Mouse (Mus musculus) natural killer cell, adult 2 months (primary cell): ENCODE results near the gene Sync.
A peak's percentile ranks its signal among the peaks of the same experiment; 100 is the strongest.

Experiments
- DNase-seq, 2 experiments: peaks; one replicate each; pipeline ENCODE4 v3.0.0; 2022; ENCODE audit warnings: low spot score in 2 of 2

Gene Sync

DNA sequence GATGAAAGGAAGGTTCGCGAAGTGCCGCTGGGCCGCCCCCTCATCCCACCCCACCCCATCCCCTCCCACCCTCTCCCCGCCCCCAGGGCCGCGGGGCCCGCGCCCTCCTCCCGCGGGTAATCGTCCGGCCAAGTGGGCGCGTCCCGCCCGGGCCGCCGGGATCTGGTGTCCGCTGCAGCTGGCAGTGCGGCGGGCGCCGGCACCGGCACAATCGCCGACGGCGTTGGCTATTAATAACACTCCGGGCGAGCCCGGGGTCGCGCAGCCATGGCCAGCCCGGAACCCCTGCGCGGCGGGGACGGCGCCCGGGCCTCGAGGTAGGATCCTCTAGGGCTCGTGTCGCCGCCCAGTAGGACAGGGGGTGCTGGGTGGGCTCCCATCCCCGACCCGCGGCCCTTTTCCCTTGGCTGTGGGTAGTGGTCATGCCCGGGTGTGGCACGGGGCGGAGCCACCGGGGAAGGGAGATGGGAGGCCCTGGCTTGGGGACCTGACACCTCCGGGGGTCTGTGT lies at the start of gene Sync:
Sync (plus strand) TSS at position 146 of the 510 bp plus-strand sequence.
- no peak for DNase-seq

DNA sequence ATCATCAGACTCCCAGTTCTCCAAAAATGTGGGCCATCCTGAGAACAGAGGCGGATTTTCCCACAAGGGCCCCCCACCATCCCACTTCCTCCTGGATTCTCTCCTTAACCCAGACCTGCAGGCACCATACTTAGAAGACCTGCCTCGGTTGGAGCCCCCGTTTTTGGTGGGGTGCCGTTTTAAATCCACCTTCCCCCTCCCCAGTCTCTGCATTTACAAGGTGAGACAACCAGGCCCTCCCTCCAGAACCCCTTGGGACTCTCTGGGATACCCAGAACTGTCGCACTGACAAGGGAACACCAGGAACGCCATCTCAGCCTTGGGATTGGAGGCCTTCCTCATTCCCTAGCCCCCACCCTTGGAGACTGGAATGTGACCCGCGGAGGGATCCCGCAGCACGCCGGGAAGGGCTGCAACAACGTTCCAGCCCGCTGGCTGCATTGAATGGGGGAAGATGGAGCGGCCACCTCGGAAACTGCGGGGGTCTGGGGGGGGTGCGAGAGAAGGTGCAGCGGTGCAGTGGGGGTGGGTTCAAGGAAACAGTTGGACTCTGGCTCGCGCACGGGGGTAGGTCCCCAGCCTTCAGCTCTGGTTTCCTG lies 49.5 kb upstream of the Sync start:
- no peak for DNase-seq

DNA sequence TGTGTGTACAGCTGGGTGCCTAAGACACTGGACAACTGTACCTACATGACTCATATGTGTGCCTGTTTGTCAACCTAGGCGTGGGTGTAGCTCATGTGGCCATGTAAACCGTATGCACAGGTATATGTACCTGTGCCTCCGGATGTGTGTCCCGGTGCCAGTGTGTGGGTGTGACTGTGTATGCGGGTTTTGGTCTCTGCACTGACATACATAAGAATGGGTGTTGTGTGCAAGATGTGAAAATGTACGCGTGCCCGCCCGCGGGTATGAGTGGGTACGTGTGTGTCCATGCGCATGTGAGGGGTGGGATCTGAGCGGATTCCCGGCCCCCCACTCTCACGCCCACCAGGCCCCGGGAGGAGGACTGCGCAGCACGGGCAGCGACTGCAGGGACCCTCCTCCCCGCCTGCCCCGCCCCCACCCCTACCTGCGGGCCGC lies 48.8 kb upstream of the Sync start:
- DNase-seq, result no peak

DNA sequence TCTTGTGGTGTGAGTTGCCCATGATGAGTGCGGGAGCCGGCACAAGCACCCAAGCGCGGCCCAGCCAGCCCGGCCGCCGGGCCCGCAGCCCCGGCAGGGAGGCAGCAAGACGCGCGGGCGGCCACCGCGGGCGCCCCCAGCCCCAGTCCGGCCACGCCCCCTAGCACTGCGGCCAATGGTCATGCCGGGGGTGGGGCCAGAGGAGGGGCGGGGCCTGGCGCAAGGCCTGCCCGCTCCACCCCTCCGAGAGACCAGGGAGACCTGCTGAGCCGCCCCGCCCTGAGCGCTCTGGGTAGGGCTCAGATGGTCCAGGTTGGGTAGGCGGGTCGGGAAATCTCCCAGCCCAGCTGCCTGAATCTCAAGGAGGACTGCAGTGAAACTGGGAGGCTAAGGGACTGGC lies 48.3 kb upstream of the Sync start:
- DNase-seq, result peak in 1 of 2 experiments; percentile 29

DNA sequence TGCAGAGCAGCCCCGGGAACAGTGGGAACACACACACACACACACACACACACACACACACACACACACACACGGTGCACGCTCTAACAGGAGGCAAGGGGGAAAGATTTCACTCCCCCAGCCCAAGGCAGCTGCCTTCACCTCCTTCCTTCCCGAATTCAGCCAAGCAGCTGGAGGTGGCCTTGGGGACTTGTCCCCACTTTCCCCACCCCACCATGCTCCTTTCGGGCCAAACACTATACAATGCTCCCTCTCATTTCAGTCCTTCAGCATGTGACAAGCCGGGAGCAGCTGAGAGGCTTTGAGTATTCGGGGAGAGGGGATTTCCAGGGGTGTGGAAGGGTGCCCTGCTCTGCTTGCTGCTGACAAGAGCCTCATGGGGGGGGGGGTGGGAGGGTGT lies 45.5 kb upstream of the Sync start:
- DNase-seq, result no peak

DNA sequence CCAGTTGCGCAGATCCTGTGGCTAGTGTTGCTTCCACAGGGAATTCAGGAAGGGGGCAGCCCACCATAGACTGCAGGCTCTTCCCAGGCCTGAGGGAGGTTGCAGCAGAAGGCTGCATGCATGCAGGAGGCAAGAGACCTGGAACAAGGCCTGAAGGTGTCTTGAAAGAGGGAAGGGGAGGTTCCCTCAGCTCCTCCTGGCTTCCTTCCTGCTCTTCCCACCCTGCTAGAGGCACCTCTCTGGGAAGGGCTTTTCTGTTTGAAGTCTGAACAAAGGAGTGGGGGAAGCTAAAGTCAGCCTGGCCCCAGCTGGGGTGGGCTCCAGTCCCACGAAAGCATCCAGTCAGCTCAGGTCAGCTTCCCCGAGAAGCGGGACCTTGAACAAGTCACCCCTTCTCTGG lies 45.1 kb upstream of the Sync start:
- DNase-seq, result no peak

DNA sequence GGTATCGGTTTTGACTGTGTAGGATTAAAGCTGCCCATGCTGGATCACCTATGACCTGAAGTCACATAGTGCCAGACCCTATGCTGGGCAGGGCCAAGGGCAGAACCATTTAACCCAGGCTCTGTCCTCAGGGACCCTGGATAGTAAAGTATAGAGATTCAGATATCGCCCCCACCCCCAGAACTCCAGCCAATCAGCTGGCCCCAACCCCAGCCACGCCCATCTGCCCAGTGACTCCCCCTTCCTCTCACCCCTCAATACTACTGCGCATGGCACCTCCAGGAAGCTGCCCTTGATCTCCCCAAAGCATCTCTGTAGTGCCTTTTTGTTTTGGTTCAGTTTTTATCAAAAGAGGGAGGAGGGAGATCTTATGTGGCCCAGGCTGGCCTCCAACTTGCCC lies 44.7 kb upstream of the Sync start:
- DNase-seq, result no peak

DNA sequence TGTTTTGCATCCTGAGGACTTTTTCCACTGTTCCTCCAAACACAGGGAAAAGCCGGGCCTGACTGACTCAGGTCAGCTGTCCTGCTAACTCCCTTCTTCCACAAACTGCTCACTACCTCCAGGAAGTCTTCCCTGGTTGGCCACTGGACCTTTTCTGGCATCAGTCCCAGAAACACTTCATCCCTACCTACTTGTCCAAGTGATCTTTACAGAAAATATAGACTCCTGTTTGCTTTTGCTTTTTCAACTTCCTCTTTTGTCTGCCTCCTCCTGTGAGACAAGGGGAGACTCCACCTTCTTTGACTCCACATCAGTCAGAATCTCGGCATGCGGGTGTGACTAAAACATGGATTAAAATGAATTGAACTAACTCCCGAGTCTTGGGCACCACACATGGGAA lies 42.6 kb upstream of the Sync start:
- no peak for DNase-seq

DNA sequence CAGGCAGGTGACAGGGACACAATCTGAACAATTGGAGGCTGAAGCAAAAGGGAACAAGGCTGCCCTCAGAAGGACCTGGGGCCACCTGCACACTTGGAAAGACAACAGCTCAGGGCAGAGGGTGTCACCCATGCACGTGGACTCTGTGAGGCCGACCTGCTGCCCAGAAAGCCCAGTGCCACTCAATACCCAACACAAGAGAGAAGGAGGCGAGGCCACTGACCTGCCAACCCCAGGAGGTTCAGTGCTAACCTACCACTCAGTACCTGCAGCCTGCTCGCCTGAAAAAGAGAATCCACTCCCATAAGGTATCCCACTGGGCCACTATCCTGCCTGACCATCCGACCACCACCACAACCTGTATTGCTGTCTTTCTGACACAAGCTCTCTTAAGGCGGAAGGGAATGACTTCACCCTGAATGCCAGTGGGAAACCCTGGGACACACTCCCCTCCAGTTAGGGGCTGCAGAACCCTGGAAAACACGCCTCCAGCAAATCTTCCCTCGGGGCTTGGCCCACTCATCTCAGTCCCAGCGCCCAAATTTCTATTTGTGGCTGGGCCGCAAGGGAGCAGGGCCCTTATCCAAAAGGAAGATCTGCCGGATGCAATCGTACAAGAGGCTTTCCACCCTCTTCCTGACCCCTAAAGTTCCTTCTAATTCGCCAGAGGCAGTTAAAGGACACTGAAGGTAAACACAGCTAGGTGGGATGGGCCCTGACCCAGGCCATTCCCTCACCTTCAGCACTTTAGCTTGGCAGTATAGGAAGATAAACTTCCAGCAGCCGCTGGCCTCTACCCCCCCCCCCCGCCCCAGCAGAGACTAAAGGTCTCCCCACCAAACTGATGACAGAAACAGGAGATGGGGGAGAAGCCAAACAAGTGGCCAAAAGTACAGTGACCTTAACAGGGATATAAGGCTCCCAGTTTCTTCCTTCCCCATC lies 40.8 kb upstream of the Sync start:
- no peak for DNase-seq

DNA sequence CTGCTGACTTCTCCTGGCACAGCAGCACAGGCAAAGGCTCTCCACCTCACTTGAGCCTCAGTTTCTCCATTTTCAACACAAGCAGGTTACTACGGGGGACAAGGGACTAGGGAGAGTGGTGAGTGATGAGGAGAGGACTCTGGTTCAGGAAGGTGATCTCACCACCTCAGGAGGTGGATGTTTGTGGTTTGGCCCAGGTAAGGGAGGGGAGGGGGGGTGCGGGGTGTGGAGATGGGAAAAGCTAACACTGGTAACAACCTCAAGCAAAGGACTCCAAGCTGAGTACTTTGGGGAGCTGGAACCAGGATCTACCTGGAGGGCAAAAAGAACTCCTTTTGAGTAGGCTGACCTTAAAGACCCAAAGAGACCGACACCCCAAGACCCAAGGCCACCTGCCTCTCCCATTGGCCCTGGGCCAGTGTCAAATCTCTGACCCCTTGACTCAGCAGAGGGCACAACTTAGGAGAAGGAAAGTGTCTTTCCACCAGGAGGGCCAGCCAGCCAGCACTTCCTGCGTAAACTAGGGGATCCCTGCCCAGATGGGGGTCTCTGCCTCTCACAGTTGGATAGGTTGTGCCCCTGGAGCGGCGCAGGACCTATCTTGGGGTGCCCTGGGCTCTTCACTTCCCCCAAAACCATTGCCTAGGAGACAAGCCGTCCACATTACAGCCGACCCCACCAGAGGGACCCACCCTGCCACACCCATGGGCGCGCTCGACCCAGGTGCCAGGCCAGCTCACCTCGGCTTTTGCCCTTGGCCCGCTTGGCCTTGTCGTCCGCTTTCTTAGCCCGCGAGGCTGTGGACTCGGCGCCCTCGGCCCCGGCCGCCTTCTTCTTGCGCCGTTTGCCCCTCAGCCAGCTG lies 39.8 kb upstream of the Sync start:
- no peak for DNase-seq

DNA sequence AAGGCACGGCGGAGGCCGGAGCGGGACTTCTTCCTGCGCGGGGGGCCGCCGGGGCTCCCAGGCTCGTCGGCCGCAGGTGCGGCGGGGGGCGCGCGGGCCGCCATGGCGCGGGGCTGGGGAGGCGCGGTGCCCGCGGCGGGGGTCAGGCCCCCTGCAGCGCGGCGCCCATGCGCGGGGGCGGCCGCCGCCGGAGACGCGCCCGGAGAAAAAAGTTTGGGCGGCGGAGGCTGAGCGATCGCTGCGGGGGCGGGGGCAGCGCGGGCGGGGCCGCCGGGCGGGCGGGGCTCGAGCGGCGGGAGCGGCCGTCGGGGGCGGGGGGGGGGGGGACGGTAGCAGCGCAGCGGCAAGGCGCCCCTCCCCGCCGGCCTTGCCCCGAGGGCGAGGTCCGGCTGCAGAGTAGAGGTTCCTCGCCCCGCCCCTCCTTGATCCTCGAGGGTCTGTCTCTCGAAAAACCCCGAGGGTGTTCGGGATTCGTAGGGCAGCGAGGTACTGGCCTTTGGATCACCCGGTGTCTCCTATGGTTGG lies 39.1 kb upstream of the Sync start:
- DNase-seq, result no peak

DNA sequence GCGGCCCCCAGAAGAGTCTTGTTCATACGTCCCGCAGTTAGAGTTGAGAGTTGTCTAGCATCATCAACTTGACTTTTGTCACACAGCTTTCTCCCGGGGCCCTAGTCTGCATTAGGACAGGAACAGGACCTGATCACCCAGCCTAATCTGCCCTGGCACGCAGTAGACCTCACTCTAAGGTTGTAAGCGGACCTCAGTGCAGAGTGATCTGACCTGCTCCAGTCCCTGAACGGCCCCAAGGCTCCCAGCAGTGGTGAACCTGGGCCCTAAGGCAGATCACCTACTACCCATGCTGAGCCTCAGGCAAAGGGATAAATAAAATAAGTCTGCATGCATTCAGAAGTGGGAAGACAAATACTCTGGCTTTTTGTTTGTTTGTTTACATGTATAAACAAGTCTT lies 38.1 kb upstream of the Sync start:
- no peak for DNase-seq

DNA sequence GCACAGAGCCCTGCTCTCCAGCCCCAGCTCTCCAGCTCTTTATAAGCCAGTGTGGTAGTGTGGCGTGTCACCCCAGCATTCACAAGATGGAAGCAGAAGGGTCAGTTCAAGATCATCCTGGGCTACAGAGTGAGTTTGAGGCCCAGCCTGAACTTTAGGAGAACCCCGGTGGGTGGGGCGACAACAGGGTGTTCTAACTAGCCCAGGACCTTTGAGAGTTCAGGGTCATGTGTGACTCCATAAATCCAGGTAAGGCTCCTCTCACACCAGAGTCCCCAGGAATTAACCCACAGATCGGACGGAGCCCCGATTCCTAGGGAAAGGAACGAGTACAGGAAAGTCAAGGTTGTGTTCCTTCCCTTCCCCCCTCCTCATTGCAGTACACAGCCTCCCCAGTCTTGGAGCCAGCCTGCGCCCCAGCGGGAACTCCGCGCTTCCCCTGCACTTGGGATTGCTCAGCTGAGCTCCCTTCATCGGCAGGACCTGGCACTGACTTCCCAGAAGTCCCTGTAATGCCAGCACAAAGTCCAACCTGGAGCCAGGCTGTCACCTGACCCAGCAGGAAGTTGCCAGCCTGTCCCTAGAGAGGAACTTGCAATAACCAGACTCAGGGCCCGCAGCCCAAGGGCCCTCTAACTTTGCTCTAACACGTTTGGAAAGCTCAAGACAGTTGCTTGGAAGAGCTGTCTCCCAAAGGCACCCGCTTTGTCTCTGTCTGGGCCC lies 36.5 kb upstream of the Sync start:
- no peak for DNase-seq

DNA sequence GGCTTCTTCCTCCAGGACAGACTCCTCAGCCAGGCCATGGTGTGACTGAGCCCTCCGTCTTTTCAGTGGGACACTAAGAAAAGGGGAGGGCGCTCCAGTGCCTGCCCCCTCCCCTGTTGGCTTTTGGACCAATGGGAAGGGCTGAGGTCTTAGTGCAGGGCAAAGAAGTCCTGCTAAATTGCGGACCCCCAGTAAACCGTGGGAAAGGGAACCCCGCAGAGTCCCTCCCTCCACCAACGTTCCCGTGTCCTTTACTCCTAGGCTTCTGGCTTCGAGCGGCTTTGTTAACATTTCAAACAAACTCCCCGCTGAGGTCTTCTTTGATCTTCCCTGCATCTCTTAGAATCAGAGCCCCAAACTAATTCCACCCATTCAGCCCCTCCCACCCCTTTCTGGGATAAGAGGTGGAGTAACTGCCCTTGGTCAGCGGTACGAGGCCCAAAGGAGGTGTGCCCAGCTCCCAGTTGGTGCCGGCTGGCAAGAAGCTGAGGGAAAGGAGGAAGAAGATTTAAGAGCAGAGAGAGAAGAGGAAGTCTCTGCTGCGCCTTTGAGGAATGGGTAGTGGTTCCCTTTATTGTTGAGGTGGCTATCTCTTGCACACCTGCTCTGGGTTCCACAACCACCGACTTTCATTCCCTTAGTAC lies 35.8 kb upstream of the Sync start:
- DNase-seq, result no peak

DNA sequence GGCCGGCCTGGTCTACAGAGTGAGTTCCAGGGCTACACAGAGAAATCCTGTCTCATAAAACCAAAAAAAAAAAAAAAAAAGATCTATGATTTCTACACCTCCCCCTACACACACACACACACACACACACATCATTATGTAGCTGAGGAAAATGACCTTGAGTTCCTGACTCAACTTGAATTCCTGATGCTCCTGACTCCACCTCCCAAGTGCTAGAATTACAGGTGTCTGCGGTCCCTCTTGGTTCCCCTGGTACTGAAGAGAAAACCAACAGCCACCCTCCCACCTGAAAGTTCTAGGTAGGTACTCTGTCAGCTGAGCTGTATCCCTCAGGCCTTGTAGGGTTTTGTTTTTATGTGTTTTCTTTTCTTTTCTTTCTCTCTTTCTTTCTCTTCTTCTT lies 34.9 kb upstream of the Sync start:
- no peak for DNase-seq

DNA sequence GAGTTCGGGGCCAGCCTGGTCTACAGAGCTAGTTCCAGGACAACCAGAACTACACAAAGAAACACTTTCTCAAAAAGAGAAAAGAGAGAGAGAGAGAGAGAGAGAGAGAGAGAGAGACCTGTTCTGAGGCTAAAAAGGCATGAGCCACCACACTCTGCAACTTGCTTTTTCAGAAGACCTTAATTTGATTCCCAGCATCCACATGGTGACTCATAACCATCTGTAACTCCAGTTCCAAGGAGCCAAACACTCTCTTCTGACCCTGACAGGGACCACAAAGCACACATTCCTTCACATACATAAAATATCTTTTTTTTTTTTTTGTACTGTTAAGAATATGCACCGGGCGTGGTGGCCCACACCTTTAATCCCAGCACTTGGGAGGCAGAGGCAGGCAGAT lies 32.8 kb upstream of the Sync start:
- DNase-seq, result no peak

DNA sequence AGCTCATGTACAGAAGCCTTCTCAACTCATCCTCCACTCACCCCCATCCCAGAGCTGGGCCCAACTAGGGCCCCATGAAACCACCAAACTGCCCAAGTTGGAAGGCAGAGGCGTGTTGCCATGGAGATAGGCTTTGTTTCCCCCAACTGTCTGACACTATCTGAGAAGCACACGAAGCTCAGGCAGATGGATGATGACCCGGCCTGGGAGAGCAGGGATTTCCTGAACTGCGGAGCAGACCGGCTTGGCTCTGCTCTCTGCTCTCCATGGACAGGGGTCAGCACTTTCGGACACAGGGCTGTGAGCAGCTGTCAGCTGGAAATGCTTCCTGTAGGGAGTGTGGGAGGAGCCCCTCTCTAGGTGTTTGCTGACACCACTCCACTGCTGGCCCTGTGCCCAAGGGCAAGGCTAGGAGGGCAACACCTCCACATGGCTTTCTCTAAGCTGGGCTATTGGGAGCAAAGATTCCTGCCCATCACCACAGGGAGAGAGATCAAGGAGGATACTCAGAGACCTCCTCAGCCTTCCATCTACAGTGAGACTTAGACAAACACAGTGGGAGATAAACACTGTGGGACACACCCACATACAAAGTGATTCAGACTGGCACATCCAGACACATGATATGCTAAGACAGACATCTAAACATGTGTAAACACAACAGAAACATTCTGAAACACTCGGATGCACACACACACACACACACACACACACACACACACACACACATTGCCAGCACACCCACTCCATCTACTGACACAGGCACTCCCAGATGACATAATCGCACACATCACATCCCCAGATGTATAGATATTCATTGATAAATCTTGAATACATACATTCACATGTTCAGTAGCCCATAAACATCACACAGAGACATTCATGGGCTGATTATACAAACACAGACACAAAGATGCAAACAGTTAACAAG lies 30.7 kb upstream of the Sync start:
- no peak for DNase-seq

DNA sequence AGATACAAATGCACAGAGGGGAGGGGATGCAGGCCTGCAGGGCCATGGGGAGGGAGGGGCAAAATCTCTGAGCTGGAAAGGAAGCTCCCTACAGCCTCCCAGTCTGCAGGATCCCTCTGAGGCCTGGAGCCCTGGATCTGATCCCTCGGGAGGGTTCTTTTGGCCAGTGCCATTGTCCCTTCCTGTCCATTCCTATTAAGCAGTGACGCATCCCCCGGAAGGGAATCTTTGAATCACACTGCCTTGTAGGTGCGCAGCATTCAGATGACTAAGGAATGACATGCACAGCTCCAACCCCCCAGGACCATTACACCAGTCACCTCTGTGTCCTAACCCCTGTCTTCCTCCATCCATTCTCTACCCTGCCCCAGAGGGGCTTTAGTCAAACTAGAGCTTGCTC lies 28.3 kb upstream of the Sync start:
- no peak for DNase-seq

DNA sequence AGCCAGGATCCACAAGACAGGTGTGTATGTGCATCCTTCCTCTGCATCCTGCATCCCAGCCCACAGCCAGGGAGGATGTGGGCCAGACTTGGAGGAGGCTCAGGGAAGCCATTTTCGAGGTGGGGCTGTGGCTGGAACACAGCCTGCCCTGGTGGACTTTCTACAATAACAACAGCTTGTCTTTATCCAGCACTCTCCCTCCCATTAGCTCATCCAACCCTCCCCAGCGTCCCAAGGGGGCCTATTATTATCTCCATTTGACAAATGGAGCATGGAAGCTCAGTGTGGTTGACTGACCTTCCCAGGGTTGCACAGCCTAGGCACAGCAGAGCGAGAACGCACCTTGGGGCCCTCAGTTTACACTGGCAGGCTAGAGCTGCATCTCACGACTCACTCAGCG lies 26.7 kb upstream of the Sync start:
- no peak for DNase-seq

DNA sequence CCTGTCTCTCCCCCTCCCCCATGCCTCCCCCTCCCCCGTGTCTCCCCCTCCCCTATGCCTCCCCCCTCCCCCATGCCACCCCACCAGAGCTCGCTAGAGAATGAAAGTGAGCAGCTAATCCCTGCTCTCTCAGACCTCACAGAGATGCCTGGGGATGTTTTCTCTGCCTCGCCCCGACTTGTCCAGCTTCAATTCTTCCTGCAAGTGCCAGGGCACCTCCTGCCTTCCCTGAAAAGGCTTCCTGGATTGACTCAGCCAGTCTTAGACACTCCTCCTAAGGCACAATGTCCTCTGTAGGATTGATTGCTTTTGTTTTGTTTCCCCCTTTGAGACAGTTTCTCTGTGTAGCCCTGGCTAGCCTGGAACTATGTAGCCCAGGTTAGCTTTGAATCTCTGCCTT lies 26.2 kb upstream of the Sync start, which contains the start of gene C77080:
C77080 (minus strand) TSS at position 209 of the 400 bp plus-strand sequence.
- no peak for DNase-seq
